Mouse (Mus musculus): ENCODE data around the gene P4htm. TPM values are rescaled to one million over a fixed set of nuclear protein-coding genes. Genes with fewer than 3 reads are reported as not detected.
"Not testable (repeated sequence)": the region's sequence is repeated elsewhere in the genome, so short reads cannot be mapped to it uniquely, and the experiment has no call there.

Gene P4htm
- polyA plus RNA-seq, 1 experiment from 2014 or later: 8.3 TPM

DNA sequence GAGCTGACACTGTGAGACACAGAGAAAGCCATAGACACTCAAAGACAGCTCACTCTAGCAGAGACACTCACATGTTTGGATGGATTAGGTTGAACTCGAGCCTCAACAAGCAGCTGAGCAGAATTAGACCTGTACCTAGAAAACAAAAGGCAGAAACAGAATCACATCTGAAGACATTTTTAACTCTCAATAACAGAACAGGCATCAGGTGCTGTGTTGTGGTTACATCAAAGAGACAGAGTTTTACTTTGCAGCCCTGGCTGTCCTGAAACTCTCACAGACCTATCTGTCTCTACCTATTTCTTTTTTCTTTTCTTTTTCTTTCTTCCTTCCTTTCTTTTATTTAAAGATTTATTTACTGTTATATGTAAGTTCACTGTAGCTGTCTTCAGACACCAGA, 19.8 kb upstream of the P4htm start:
- no peaks in the 10 kb centered on the region for H3K4me1 ChIP-seq (replicated peaks; ENCODE audit: control insufficient read depth, insufficient read depth, low read length)
- no peaks in the 10 kb centered on the region for H3K27me3 ChIP-seq (ENCODE audit: control insufficient read depth, insufficient read depth, low read depth, low read length)
- no peak overlapping the region for H3K27ac ChIP-seq (ENCODE audit: low read length)
- no peak overlapping the region for H3K9ac ChIP-seq (ENCODE audit: low read length)
- WGBS: 97% methylated on average over 1 of the region's 1 CpGs
- H3K9me3 ChIP-seq (ENCODE audit: control insufficient read depth, low read length): no peaks in the 10 kb centered on the region
- ATAC-seq (ENCODE audit: low read depth): no peak
- peaks cover 26% of the 10 kb centered on the region for H3K36me3 ChIP-seq (ENCODE audit: control insufficient read depth, insufficient read depth, low read length)
- H3K4me2 ChIP-seq (ENCODE audit: low read depth, low read length): no peak overlapping the region
- no peak overlapping the region for H3K4me3 ChIP-seq (ENCODE audit: low read length)

GRCm38 (mm10) chr9:108611488-108611887, 14.0 kb upstream of the P4htm start:
- Histone ChIP-seq H3K36me3 (ENCODE audit: control insufficient read depth, insufficient read depth, low read length) (peaks cover 49% of the 10 kb centered on the region), H3K9me3 (ENCODE audit: control insufficient read depth, low read length) (no peaks in the 10 kb centered on the region)
- 91% methylated on average over 10 of the region's 10 CpGs for WGBS

GRCm38 (mm10) chr9:108608889-108609288, 11.4 kb upstream of the P4htm start:
- peaks cover 54% of the 10 kb centered on the region for H3K36me3 ChIP-seq (ENCODE audit: control insufficient read depth, insufficient read depth, low read length)
- WGBS: 88% methylated on average over 4 of the region's 4 CpGs
- no peak for ATAC-seq (ENCODE audit: low read depth)
- no peaks in the 10 kb centered on the region for H3K9me3 ChIP-seq (ENCODE audit: control insufficient read depth, low read length)
- no peak overlapping the region for H3K4me3 ChIP-seq (ENCODE audit: low read length)
- H3K27ac ChIP-seq (ENCODE audit: low read length): no peak overlapping the region
- no peak overlapping the region for H3K4me2 ChIP-seq (ENCODE audit: low read depth, low read length)
- no peaks in the 10 kb centered on the region for H3K27me3 ChIP-seq (ENCODE audit: control insufficient read depth, insufficient read depth, low read depth, low read length)
- H3K9ac ChIP-seq (ENCODE audit: low read length): no peak overlapping the region
- H3K4me1 ChIP-seq (replicated peaks; ENCODE audit: control insufficient read depth, insufficient read depth, low read length): no peaks in the 10 kb centered on the region

More at GRCm38 (mm10) chr9:108611488-108611887, 14.0 kb upstream of the P4htm start:
- Histone ChIP-seq H3K4me2 (ENCODE audit: low read depth, low read length) (no peak overlapping the region), H3K4me3 (ENCODE audit: low read length) (no peak overlapping the region), H3K27ac (ENCODE audit: low read length) (no peak overlapping the region), H3K27me3 (ENCODE audit: control insufficient read depth, insufficient read depth, low read depth, low read length) (no peaks in the 10 kb centered on the region), H3K9ac (ENCODE audit: low read length) (no peak overlapping the region), H3K4me1 (replicated peaks; ENCODE audit: control insufficient read depth, insufficient read depth, low read length) (no peaks in the 10 kb centered on the region)
- no peak for ATAC-seq (ENCODE audit: low read depth)

DNA sequence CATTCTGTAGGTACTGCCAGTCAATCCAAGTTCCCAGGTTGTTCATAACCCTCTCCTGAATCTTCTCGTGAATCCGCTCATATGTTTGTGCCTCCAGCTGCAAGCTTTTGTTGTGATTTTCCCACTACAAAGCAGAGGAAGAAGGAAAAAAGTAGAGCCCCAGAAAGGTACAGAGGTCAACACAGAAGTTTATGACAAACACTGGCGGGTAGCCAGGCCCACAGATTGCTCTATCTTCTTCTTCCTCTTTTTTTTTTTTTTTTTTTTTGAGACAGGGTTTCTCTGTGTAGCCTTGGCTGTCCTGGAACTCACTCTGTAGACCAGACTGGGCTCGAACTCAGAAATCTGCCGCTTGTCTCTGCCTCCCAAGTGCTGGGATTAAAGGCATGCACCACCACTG, 10.5 kb upstream of the P4htm start:
- not testable (repeated sequence) for H3K9ac ChIP-seq (ENCODE audit: low read length); H3K27ac ChIP-seq (ENCODE audit: low read length); H3K27me3 ChIP-seq (ENCODE audit: control insufficient read depth, insufficient read depth, low read depth, low read length); H3K9me3 ChIP-seq (ENCODE audit: control insufficient read depth, low read length); H3K4me1 ChIP-seq (replicated peaks; ENCODE audit: control insufficient read depth, insufficient read depth, low read length); H3K4me2 ChIP-seq (ENCODE audit: low read depth, low read length); ATAC-seq (ENCODE audit: low read depth); H3K4me3 ChIP-seq (ENCODE audit: low read length)
- WGBS: 75% methylated on average over 5 of the region's 5 CpGs
- peaks cover 62% of the 10 kb centered on the region for H3K36me3 ChIP-seq (ENCODE audit: control insufficient read depth, insufficient read depth, low read length)

GRCm38 (mm10) chr9:108601986-108602385, 4.5 kb upstream of the P4htm start:
- H3K27ac ChIP-seq (ENCODE audit: low read length): no peak overlapping the region
- no peak overlapping the region for H3K4me3 ChIP-seq (ENCODE audit: low read length)
- 73% methylated on average over 4 of the region's 4 CpGs for WGBS
- H3K9ac ChIP-seq (ENCODE audit: low read length): no peak overlapping the region
- ATAC-seq (ENCODE audit: low read depth): no peak
- H3K36me3 ChIP-seq (ENCODE audit: control insufficient read depth, insufficient read depth, low read length): peaks cover 29% of the 10 kb centered on the region
- peaks cover 5% of the 10 kb centered on the region for H3K4me1 ChIP-seq (replicated peaks; ENCODE audit: control insufficient read depth, insufficient read depth, low read length)
- no peaks in the 10 kb centered on the region for H3K9me3 ChIP-seq (ENCODE audit: control insufficient read depth, low read length)
- H3K4me2 ChIP-seq (ENCODE audit: low read depth, low read length): no peak overlapping the region
- no peaks in the 10 kb centered on the region for H3K27me3 ChIP-seq (ENCODE audit: control insufficient read depth, insufficient read depth, low read depth, low read length)

GRCm38 (mm10) chr9:108600011-108600410, 2.5 kb upstream of the P4htm start:
- Histone ChIP-seq H3K9ac (ENCODE audit: low read length) (no peak overlapping the region), H3K4me3 (ENCODE audit: low read length) (no peak overlapping the region), H3K27ac (ENCODE audit: low read length) (no peak overlapping the region), H3K4me2 (ENCODE audit: low read depth, low read length) (no peak overlapping the region), H3K9me3 (ENCODE audit: control insufficient read depth, low read length) (no peaks in the 10 kb centered on the region), H3K4me1 (replicated peaks; ENCODE audit: control insufficient read depth, insufficient read depth, low read length) (peaks cover 11% of the 10 kb centered on the region), H3K36me3 (ENCODE audit: control insufficient read depth, insufficient read depth, low read length) (peaks cover 15% of the 10 kb centered on the region), H3K27me3 (ENCODE audit: control insufficient read depth, insufficient read depth, low read depth, low read length) (no peaks in the 10 kb centered on the region)
- no peak for ATAC-seq (ENCODE audit: low read depth)
- 30% methylated on average over 2 of the region's 2 CpGs for whole genome bisulfite sequencing

GRCm38 (mm10) chr9:108599021-108599566, 1.6 kb upstream of the P4htm start:
- H3K4me3 ChIP-seq (ENCODE audit: low read length): no peak overlapping the region
- no peaks in the 10 kb centered on the region for H3K9me3 ChIP-seq (ENCODE audit: control insufficient read depth, low read length)
- no peaks in the 10 kb centered on the region for H3K27me3 ChIP-seq (ENCODE audit: control insufficient read depth, insufficient read depth, low read depth, low read length)
- no peak overlapping the region for H3K9ac ChIP-seq (ENCODE audit: low read length)
- H3K4me2 ChIP-seq (ENCODE audit: low read depth, low read length): no peak overlapping the region
- 68% methylated on average over 4 of the region's 4 CpGs for WGBS
- no peak for ATAC-seq (ENCODE audit: low read depth)
- H3K4me1 ChIP-seq (replicated peaks; ENCODE audit: control insufficient read depth, insufficient read depth, low read length): peaks cover 11% of the 10 kb centered on the region
- no peak overlapping the region for H3K27ac ChIP-seq (ENCODE audit: low read length)
- H3K36me3 ChIP-seq (ENCODE audit: control insufficient read depth, insufficient read depth, low read length): peaks cover 11% of the 10 kb centered on the region

- H3K9me3 ChIP-seq (ENCODE audit: control insufficient read depth, low read length): no peaks in the 10 kb centered on the region
- H3K27me3 ChIP-seq (ENCODE audit: control insufficient read depth, insufficient read depth, low read depth, low read length): no peaks in the 10 kb centered on the region
- peaks cover 11% of the 10 kb centered on the region for H3K4me1 ChIP-seq (replicated peaks; ENCODE audit: control insufficient read depth, insufficient read depth, low read length)
- H3K27ac ChIP-seq (ENCODE audit: low read length): no peak overlapping the region
- H3K4me2 ChIP-seq (ENCODE audit: low read depth, low read length): no peak overlapping the region
- 75% methylated on average over 3 of the region's 3 CpGs for WGBS
- H3K36me3 ChIP-seq (ENCODE audit: control insufficient read depth, insufficient read depth, low read length): no peaks in the 10 kb centered on the region
- H3K9ac ChIP-seq (ENCODE audit: low read length): no peak overlapping the region
- H3K4me3 ChIP-seq (ENCODE audit: low read length): no peak overlapping the region
- no peak for ATAC-seq (ENCODE audit: low read depth)
These were observed 3.1 kb downstream of the P4htm start for GRCm38 (mm10) chr9:108594354-108594753.

DNA sequence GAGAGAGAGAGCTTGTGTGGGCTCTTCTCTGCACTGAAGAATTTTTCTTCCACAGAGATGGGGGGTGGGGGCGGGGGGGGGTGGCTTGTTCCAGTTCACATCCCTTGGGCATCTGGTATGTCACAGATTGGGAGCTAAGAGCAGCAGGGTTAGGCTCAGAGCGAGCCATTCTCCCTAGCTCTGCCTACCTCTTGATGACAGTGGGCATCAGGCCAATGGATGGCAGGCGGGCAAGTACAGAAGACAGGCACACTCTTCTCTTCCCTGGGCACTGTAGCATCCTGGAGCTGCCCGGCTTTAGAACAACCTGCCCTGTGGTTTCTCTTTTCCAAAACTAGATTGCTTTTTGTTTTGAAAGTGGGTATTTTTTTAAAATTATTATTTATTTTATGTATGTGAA, 6.0 kb downstream of the P4htm start:
- no peak overlapping the region for H3K4me2 ChIP-seq (ENCODE audit: low read depth, low read length)
- no peaks in the 10 kb centered on the region for H3K9me3 ChIP-seq (ENCODE audit: control insufficient read depth, low read length)
- no peak for ATAC-seq (ENCODE audit: low read depth)
- H3K9ac ChIP-seq (ENCODE audit: low read length): no peak overlapping the region
- no peaks in the 10 kb centered on the region for H3K36me3 ChIP-seq (ENCODE audit: control insufficient read depth, insufficient read depth, low read length)
- no peak overlapping the region for H3K27ac ChIP-seq (ENCODE audit: low read length)
- H3K27me3 ChIP-seq (ENCODE audit: control insufficient read depth, insufficient read depth, low read depth, low read length): no peaks in the 10 kb centered on the region
- H3K4me1 ChIP-seq (replicated peaks; ENCODE audit: control insufficient read depth, insufficient read depth, low read length): peaks cover 14% of the 10 kb centered on the region
- 77% methylated on average over 4 of the region's 4 CpGs for WGBS
- H3K4me3 ChIP-seq (ENCODE audit: low read length): no peak overlapping the region

GRCm38 (mm10) chr9:108589229-108589628, 8.2 kb downstream of the P4htm start:
- Histone ChIP-seq H3K9ac (ENCODE audit: low read length) (no peak overlapping the region), H3K4me3 (ENCODE audit: low read length) (no peak overlapping the region), H3K27me3 (ENCODE audit: control insufficient read depth, insufficient read depth, low read depth, low read length) (no peaks in the 10 kb centered on the region), H3K27ac (ENCODE audit: low read length) (no peak overlapping the region), H3K9me3 (ENCODE audit: control insufficient read depth, low read length) (no peaks in the 10 kb centered on the region), H3K36me3 (ENCODE audit: control insufficient read depth, insufficient read depth, low read length) (no peaks in the 10 kb centered on the region), H3K4me2 (ENCODE audit: low read depth, low read length) (no peak overlapping the region), H3K4me1 (replicated peaks; ENCODE audit: control insufficient read depth, insufficient read depth, low read length) (peaks cover 14% of the 10 kb centered on the region)
- ATAC-seq (ENCODE audit: low read depth): no peak
- WGBS: 62% methylated on average over 5 of the region's 5 CpGs

Data from lung, embryonic 16.5 days (tissue).